Mouse (Mus musculus) embryonic fibroblast, embryonic 13.5 days (primary cell): ENCODE results near the gene Mllt3.

Experiments used
- CTCF ChIP-seq: IDR thresholded peaks from 2 replicates; pipeline ENCODE4 v1.5.1; 2011; ENCODE audit warnings: mild to moderate bottlenecking, control low read depth, low read length, moderate library complexity, borderline replicate concordance; ENCODE audit not compliant: insufficient read depth
- POLR2A ChIP-seq: IDR thresholded peaks from 2 replicates; pipeline ENCODE4 v1.6.1; 2011; ENCODE audit warnings: low read depth, mild to moderate bottlenecking, control low read depth, low read length, moderate library complexity

DNA sequence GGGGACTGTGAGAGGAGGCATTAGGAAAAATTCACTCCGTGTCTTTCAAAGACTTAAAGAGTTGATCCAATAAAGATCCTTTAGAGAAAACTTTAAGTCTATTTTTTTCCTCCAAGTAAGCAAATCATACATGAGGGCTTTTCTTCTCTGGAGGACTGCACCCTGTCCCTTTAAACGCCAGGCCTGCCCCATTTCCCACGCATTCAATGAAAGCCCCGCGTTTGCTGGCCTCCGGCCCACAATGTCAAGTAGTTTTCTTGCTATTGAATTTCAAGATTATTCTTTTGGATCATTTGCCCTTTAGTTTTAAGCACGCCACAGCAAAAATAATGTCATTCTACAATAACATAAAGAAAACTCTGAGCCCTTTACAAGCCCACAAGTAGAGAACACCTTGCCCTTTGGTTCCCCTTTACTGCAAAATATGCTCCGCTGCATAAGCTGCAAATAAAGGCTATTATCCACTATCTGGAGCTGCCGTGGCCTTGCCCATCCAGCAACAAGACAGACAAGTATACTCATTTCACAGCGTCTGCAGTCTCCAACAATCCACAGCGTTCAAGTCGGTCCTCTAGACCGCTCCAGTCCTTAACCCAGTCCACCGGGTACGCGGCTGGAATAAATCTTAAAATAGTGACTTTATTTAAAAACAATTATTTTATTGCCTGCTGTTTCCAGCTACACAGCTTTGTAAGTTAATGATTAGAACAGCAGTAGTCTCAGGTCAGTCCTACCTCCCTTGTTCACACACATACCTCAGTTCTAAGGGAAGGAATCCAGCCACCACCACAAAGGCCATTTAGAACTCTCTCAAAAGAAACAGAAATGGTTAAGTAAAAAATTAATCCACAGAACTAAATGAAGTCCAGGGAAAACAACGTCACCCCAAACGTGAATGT, 15.5 kb downstream of the Mllt3 start:
- TF ChIP-seq CTCF: no peak
- no peak for TF ChIP-seq POLR2A
